Mouse (Mus musculus): ENCODE results near the gene Sel1l.

Gene Sel1l

GRCm38 (mm10) chr12:91849045-91849467 is at the start of gene Sel1l:
Sel1l (minus strand) TSS chr12:91849157.
- DNase-seq (ENCODE audit: low read depth, low spot score): peak; percentile 99

DNA sequence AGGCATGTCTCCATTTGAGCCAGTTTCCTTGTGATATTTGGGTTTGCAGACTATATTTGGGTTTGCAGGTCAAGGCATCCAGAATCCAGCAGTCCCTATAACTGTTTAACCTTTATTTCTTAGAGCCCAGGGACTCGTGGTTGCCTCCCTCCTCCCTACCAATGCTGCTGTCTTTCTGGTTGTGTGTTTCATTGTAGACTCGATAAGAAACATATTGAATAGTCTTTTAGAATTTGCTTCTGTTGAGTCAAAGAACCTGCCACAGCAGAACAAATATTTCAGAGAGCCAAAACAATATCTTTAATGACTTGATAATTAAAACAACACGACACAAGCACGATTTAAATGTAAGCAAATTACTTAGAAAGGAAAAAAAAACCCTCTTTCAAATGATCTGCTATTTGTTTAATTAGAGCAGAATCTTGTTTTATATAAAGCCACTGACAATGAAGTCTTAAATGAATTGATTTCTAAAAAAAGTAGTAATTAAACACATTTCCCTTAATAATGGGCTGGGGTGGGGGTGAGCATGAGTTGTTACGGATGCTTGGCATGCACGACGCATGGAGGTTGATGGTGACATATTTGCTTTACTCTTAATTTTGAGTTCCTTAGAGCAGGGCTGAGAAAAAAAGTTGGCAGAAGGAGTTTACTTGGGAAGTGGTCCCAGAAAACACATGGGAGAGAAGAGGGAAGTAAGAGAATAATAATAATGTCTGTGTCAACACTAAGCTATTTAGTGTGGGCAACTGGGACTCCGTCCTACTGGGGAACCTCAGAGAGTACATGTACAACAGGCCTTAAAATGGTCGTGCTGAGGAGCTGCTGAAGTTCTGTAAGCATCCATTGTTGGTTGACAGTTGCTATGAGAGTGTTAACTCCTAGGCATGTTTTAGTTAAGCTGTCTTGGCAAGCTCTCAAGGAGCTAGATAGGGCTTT is 43.9 kb upstream of the Sel1l start:
- DNase-seq (ENCODE audit: low read depth, low spot score): no peak

- DNase-seq (ENCODE audit: low read depth, low spot score): no peak
Observed at GRCm38 (mm10) chr12:91880431-91880830, 31.5 kb upstream of the Sel1l start.

GRCm38 (mm10) chr12:91878912-91879250 is 29.9 kb upstream of the Sel1l start:
- peak; percentile 76 for DNase-seq (ENCODE audit: low read depth, low spot score)

DNA sequence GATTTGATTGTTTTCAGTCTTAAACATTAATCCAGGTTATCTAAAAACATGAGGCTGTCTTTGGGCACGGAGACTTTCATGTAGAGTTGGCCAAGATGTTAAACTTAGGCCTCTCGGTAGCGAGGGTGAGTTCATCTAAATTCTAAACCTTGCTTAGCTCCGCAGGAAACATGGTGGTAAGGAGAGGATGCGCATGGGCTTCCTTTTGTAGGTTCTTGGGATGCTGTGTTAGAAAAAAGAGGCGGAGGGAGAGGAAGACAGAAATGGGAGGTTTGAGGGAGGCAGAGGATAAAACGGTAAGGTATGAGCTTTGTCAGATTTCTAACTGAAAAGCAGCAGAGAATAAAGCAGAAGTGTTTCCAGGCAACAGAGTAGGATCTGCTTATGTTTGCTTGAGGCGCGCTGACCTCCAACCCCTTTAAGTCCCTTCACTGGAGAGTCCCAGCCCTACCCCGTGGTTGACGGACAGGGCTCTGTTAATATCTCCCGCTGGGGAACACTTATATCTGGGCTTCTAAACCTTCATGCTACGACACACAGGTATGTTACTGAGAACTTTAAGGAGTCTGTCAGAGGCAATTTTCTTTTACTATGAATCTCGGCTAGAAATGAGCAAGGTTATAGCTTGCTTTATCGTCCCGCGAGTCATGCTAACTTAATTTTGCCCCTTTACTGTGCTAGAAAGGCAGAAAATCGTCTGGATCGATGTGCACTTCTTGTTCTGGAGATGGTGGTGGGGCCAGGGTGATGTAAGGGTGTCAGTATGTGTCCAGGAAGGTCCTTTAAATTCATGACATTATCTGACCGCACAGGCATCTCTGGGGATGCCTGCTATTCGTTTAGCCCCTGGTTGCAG is 29.3 kb upstream of the Sel1l start:
- DNase-seq (ENCODE audit: low read depth, low spot score): peak; percentile 15

DNA sequence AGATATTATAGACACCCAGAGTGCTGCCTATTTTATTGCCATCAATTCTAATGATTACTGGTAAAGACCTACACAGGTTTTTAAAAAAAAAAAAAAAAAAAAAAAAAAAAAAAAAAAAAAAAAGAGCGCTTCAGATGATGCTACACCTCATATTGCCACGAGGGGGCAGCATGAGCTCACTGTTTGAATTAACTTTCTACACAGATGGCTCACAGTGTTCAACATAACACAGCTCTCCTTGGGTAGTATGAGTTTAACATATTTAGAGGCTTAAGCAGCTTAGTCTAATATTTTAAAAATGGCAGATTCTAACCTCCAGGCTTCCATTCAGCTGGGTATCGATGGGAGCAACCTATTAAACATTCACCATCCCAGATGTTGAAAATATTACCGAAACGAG is 28.7 kb upstream of the Sel1l start:
- peak; percentile 75 for DNase-seq (ENCODE audit: low read depth, low spot score)

- no peak for DNase-seq (ENCODE audit: low read depth, low spot score)
Observed at GRCm38 (mm10) chr12:91870671-91871070, 21.7 kb upstream of the Sel1l start.

DNA sequence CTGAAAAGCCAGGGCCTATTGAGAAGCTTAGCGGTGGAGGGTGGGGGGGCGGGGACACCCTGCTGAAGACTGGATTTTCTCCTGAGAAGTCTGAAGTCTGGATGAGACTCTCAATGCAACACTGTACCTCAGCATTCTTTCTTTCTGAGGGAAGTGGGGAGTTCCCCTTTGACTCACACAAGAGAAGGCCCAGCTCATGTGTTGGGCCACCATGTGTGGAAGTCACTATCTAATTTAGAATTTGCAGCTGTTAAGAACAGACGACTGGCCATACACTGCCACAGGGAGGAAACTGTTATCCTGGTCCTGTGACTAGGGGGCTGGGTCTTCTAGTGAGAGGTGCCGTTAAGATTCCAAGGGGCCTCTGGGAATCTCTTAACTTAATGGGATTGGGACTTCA is 20.4 kb upstream of the Sel1l start:
- peak; percentile 27 for DNase-seq (ENCODE audit: low read depth, low spot score)

GRCm38 (mm10) chr12:91854330-91854729 is 5.4 kb upstream of the Sel1l start:
- no peak for DNase-seq (ENCODE audit: low read depth, low spot score)

- DNase-seq (ENCODE audit: low read depth, low spot score): no peak
Observed at GRCm38 (mm10) chr12:91848394-91849044, 438 bp downstream of the Sel1l start.

GRCm38 (mm10) chr12:91846038-91846437 is 2.9 kb downstream of the Sel1l start:
- no peak for DNase-seq (ENCODE audit: low read depth, low spot score)

GRCm38 (mm10) chr12:91845393-91845792 is 3.6 kb downstream of the Sel1l start:
- peak; percentile 56 for DNase-seq (ENCODE audit: low read depth, low spot score)

- DNase-seq (ENCODE audit: low read depth, low spot score): no peak
Observed at GRCm38 (mm10) chr12:91844542-91844941, 4.4 kb downstream of the Sel1l start.

GRCm38 (mm10) chr12:91843888-91844287 is 5.1 kb downstream of the Sel1l start:
- peak; percentile 25 for DNase-seq (ENCODE audit: low read depth, low spot score)

- no peak for DNase-seq (ENCODE audit: low read depth, low spot score)
Observed at GRCm38 (mm10) chr12:91841714-91842113, 7.2 kb downstream of the Sel1l start.

DNA sequence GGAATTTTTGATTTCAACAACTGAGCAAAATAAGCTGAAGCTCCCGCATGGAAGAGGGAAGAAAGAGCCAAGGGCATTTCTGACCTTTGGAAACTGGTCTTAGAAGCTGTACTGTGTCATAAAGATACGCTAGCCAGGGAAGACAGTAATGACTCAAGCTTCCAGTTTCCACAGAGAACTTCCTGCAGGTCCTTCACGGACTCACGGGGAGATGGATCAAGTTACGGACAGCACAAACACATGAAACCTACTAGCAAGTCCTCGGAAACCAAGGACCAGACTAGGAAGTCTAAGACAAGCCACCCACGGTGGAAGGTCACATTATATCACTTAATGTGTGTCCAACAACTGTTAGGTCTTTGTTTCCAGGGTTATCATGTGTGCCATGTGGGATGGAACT is 10.7 kb downstream of the Sel1l start:
- peak; percentile 8 for DNase-seq (ENCODE audit: low read depth, low spot score)

DNA sequence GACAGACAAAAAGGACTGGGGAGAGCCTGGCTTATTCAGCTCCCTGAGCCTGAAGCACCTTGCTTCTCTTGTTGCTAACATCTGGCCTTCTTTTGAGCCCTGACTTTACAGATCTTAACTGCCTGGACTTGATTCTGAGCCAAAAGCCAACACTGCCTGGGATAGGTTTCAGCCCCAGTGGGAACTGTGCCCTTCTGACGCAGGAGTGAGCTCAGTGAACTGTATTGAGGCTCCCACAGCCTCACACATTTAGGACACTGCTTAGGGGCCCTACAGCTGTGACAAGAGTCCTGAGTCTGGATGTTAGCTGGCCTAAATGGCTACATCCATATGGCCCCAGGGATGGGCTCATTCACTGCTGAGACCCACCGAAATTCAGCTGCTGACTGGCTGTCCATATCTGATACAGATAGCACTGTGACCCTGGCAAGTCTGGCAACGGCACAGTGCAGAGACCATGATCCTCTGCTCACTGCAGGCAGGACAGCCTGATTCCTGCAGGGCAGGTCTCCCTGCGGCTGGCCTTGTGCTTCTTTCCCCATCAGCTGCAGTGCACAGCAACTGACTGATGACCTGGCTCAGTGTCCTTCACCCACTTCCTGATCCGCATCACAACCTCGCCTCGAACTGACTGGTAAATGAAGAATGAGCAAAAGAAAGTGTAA is 11.4 kb downstream of the Sel1l start:
- no peak for DNase-seq (ENCODE audit: low read depth, low spot score)

DNA sequence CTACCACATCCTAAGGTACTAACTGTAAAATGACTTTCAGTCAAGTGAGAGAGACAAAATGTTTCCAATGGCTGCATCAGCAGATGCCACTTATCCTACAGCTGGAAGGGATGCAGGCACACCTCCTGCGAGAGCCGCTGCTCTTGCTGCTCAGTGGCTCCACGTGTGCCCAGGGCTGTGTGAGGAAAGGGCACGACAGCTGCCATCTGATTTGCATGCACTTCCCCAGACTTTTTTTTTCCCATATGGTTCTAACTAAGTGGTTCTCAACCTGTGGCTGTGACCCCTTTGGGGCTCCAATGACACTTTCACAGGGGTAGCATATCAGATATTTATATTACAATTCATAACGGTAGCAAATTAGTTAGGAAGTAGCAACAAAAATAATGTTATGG is 15.0 kb downstream of the Sel1l start:
- DNase-seq (ENCODE audit: low read depth, low spot score): no peak

- no peak for DNase-seq (ENCODE audit: low read depth, low spot score)
Observed at GRCm38 (mm10) chr12:91833237-91833938, 15.6 kb downstream of the Sel1l start.

- no peak for DNase-seq (ENCODE audit: low read depth, low spot score)
Observed at GRCm38 (mm10) chr12:91831410-91831809, 17.5 kb downstream of the Sel1l start.

GRCm38 (mm10) chr12:91820461-91820860 is 28.5 kb downstream of the Sel1l start:
- DNase-seq (ENCODE audit: low read depth, low spot score): no peak
